Mouse (Mus musculus) heart, postnatal 0 days (tissue): ENCODE measurements around the gene Meioc. TPM values are rescaled to one million over a fixed set of nuclear protein-coding genes. Genes with fewer than 3 reads are reported as not detected.

ENCODE experiments used
- ATAC-seq: fragments of 200-750 bp; cut with Nextera tagmentation; 2 replicates; pipeline ENCODE4 v1.8.0; 2017; ENCODE audit warnings: low read depth, moderate number of reproducible peaks, moderate library complexity; ENCODE audit not compliant: insufficient read depth
- DNase-seq: peaks from one replicate; pipeline ENCODE4 v3.0.0-alpha.2; 2016; ENCODE audit warnings: low spot score
- H3K27ac ChIP-seq: fragments of 300-500 bp; sonication (generic); 2 replicates; pipeline ENCODE4 v1.5.1; 2014; ENCODE audit warnings: low read depth, mild to moderate bottlenecking
- H3K27me3 ChIP-seq: fragments of 300-500 bp; sonication (generic); 2 replicates; pipeline ENCODE4 v1.6.1; 2014; ENCODE audit warnings: low read length, mixed read lengths; ENCODE audit not compliant: control insufficient read depth, insufficient read depth
- H3K36me3 ChIP-seq: fragments of 300-500 bp; sonication (generic); replicated peaks from 2 replicates; pipeline ENCODE4 v1.6.1; 2014; ENCODE audit warnings: low read length, mixed read lengths; ENCODE audit not compliant: control insufficient read depth, insufficient read depth
- H3K4me1 ChIP-seq: fragments of 300-500 bp; sonication (generic); 2 replicates; pipeline ENCODE4 v1.6.1; 2014; ENCODE audit warnings: antibody characterized with exemption; ENCODE audit not compliant: control insufficient read depth, insufficient read depth
- H3K4me2 ChIP-seq: fragments of 300-500 bp; sonication (generic); 2 replicates; pipeline ENCODE4 v1.6.1; 2014; ENCODE audit warnings: low read depth, mild to moderate bottlenecking, low read length, moderate library complexity
- H3K4me3 ChIP-seq: fragments of 300-500 bp; sonication (generic); 2 replicates; pipeline ENCODE4 v1.5.1; 2014; ENCODE audit warnings: low read depth, low read length
- H3K9ac ChIP-seq: fragments of 300-500 bp; sonication (generic); replicated peaks from 2 replicates; pipeline ENCODE4 v1.6.1; 2014; ENCODE audit warnings: low read depth, low read length, mixed read lengths
- H3K9me3 ChIP-seq: fragments of 300-500 bp; sonication (generic); replicated peaks from 2 replicates; pipeline ENCODE4 v1.6.1; 2016; ENCODE audit warnings: low read length; ENCODE audit not compliant: control insufficient read depth
- CTCF ChIP-seq: IDR thresholded peaks from 2 replicates; pipeline ENCODE4 v1.5.1; 2016; ENCODE audit warnings: antibody characterized with exemption, control low read depth, low read depth
- EP300 ChIP-seq: IDR thresholded peaks from 2 replicates; pipeline ENCODE4 v1.6.1; 2016; ENCODE audit warnings: antibody characterized with exemption, low read depth
- WGBS: fragments of 180-500 bp; shearing (Covaris S2); extraction: QIAGEN DNeasy Blood & Tissue Kit; methylation state at CpG from one replicate; pipeline ENCODE4 v1.1.7; 2014; 5-methylcytosine and 5-hydroxymethylcytosine counted together
- polyA plus RNA-seq: library from polyadenylated mRNA; unstranded; fragments of >200 nt; fragmentation: Nextera tagmentation; extraction: Ambion mirVana; gene quantifications from 2 replicates; pipeline ENCODE4 v1.2.1, GENCODE M21; 2015
- total RNA-seq: library from RNA; depleted of rRNA; stranded (reverse); fragments of >200 nt; gene quantifications from 2 replicates; pipeline ENCODE4 v1.2.3, GENCODE M21; 2014; ENCODE audit warnings: low replicate concordance

Meioc gene
- total and polyA plus RNA-seq, 2 experiments from 2014 or later: 0.15 TPM; not detected in 1

GRCm38 (mm10) chr11:102655888-102656287 lies 7.6 kb upstream of the Meioc start:
- no peak overlapping the region for H3K9ac ChIP-seq
- no peaks in the 10 kb centered on the region for H3K4me1 ChIP-seq
- no peaks in the 10 kb centered on the region for H3K9me3 ChIP-seq
- DNase-seq (no peak), ATAC-seq (no peak)
- H3K4me2 ChIP-seq: no peak overlapping the region
- TF ChIP-seq EP300 (no peak), CTCF (no peak)
- 50% methylated on average over 8 of the region's 8 CpGs for WGBS
- no peaks in the 10 kb centered on the region for H3K27me3 ChIP-seq
- no peaks in the 10 kb centered on the region for H3K36me3 ChIP-seq
- H3K4me3 ChIP-seq: no peak overlapping the region
- H3K27ac ChIP-seq: no peak overlapping the region

- TF ChIP-seq CTCF: peak; percentile 60
- no peak for TF ChIP-seq EP300
- WGBS: 28% methylated on average over 4 of the region's 4 CpGs
- ATAC-seq (no peak), DNase-seq (peak; percentile 59)
- H3K4me1 ChIP-seq: no peaks in the 10 kb centered on the region
- H3K27ac ChIP-seq: no peak overlapping the region
- no peaks in the 10 kb centered on the region for H3K27me3 ChIP-seq
- H3K4me2 ChIP-seq: no peak overlapping the region
- H3K9me3 ChIP-seq: no peaks in the 10 kb centered on the region
- H3K4me3 ChIP-seq: no peak overlapping the region
- H3K36me3 ChIP-seq: no peaks in the 10 kb centered on the region
- no peak overlapping the region for H3K9ac ChIP-seq
These were observed 7.1 kb upstream of the Meioc start for GRCm38 (mm10) chr11:102656326-102656926.

GRCm38 (mm10) chr11:102656931-102657330 lies 6.6 kb upstream of the Meioc start:
- no peak overlapping the region for H3K9ac ChIP-seq
- no peaks in the 10 kb centered on the region for H3K36me3 ChIP-seq
- H3K27ac ChIP-seq: no peak overlapping the region
- no peaks in the 10 kb centered on the region for H3K4me1 ChIP-seq
- no peak for DNase-seq
- no peak overlapping the region for H3K4me3 ChIP-seq
- no peak overlapping the region for H3K4me2 ChIP-seq
- WGBS: 45% methylated on average over 6 of the region's 6 CpGs
- no peak for ATAC-seq
- no peak for TF ChIP-seq EP300
- H3K9me3 ChIP-seq: no peaks in the 10 kb centered on the region
- no peaks in the 10 kb centered on the region for H3K27me3 ChIP-seq

- DNase-seq (no peak), ATAC-seq (peak; percentile 51; the same call in 1 of the 2 replicates)
- H3K36me3 ChIP-seq: no peaks in the 10 kb centered on the region
- WGBS: 46% methylated on average over 33 of the region's 33 CpGs
- TF ChIP-seq EP300: no peak
- no peak for TF ChIP-seq CTCF
- no peak overlapping the region for H3K27ac ChIP-seq
- H3K27me3 ChIP-seq: peaks cover 31% of the 10 kb centered on the region
- H3K9me3 ChIP-seq: peaks cover 9% of the 10 kb centered on the region
- no peaks in the 10 kb centered on the region for H3K4me1 ChIP-seq
- no peak overlapping the region for H3K4me2 ChIP-seq
- no peak overlapping the region for H3K9ac ChIP-seq
- peak overlapping the region; percentile 28; the same call in 1 of the 2 replicates for H3K4me3 ChIP-seq
These were observed 1.6 kb downstream of the Meioc start for GRCm38 (mm10) chr11:102665151-102665550.

- ATAC-seq: no peak
- TF ChIP-seq EP300: no peak
- TF ChIP-seq CTCF: no peak
- H3K4me2 ChIP-seq: 0 out of 2 replicates have a peak overlapping the region, but pooled peaks have one; percentile 12
- H3K4me1 ChIP-seq: no peaks in the 10 kb centered on the region
- H3K27me3 ChIP-seq: peaks cover 31% of the 10 kb centered on the region
- DNase-seq: no peak
- H3K36me3 ChIP-seq: no peaks in the 10 kb centered on the region
- H3K27ac ChIP-seq: no peak overlapping the region
- no peak overlapping the region for H3K9ac ChIP-seq
- H3K4me3 ChIP-seq: peak overlapping the region; percentile 28
- 30% methylated on average over 67 of the region's 84 CpGs for WGBS
- H3K9me3 ChIP-seq: peaks cover 9% of the 10 kb centered on the region
These were observed 2.3 kb downstream of the Meioc start for GRCm38 (mm10) chr11:102665637-102666435.
